Mouse (Mus musculus): Measurements from ENCODE around the gene BC048679.

BC048679 gene

DNA sequence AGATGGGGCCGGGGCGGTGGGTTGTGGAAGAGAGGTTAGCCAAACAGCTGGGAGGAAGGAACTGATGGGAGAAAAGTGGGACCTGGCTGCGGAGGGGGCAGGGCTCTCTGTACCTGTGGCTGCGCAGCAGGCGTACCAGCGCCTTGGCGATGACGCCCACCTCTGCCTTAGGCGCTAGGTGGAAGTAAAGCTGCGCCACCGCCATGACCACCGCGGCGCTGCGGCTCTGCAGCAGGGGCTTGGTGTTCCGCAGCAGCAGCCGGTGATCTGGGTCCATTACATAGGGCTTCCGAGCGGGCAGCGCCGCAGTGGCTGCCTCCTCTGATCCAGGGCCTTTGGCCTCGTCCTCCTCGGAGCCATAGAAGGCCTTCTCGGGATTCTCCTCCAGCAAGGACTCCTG is 21.2 kb downstream of the BC048679 start:
- DNase-seq (ENCODE audit: low spot score) = peak; percentile 66

DNA sequence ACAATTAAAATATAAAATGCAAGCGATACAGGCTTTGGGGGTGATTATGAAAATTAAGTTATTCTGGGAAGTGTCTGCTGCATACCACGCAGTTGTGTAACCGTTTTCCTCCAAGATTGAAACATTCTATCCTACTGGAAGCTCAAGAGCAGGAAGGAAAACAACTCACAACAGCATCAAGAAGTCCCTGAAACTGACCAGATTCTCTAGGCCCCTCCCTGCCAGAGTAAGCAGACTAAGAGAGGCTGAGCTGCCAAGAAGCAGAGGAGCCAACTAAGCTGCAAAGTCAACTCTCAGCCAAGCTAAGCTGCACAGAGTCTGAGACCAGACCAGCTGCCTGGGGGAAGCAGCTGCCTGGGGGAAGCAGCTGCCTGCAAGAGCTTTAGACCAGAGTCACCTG is 22.9 kb downstream of the BC048679 start:
- no peak for DNase-seq (ENCODE audit: low spot score)

DNA sequence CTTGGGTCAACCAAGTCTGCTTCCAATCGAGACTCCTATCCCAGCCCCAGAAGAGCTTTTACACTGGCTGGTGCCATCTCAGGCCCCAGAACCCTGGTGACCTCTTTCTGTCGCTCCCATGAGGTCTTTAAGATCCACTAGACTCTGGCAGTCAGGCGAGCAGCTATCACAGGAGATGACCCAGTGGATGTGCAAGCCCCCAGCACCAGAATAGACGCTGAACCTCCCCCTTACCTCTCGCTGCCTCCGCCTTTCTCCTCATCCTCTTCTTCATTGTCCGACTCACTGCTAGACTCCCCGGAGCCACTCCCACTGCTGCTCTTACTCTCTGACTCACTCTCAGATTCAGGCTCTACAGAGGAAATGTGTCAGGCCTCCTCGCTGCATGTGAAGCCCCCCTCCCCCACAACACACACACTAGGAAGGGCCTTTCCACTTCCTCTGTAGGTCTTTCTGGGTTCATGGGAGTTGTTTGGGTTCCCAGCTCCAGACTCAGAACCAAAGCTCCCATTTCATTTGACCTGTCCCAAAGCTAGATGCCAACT is 33.1 kb downstream of the BC048679 start:
- no peak for DNase-seq (ENCODE audit: low spot score)

DNA sequence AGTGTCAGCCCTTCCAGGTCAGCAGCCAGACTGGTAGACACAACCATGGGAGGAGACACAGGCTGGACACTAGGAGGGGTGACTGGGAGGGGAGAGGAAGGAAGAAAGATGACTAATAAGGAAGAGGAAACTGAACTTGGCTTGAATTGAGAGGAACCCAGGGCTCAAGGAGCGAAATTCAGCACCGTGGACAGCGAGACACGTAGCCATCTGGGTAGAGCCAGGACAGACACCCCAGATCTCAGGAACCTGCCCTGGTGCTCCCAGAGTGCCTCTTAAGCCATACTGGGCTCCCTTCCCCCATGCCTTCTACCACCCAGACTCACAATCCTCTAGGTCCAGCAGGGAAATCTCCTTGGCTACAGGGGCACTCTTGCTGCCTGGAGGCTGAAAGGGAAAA is 34.0 kb downstream of the BC048679 start:
- peak; percentile 90 for DNase-seq (ENCODE audit: low spot score)

DNA sequence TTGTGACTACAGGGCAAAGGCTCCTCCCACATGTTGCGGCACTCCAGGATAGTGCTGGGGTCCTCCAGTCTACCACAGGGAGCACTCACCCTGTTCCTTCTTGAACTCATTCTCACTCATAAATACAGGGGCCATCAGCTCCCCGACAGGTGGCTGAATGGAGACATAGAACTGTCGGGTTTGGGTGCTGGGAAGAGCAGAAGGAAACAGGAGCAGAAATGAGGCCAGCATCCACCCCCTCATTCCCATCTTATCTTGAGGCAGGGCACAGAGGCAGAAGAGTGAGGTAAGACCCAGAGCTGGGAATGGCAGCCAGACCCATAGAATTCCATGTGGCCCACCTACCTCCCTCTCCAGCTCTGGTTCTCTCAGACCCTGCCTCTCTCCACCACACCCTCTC is 35.3 kb downstream of the BC048679 start:
- DNase-seq (ENCODE audit: low spot score) = no peak

DNA sequence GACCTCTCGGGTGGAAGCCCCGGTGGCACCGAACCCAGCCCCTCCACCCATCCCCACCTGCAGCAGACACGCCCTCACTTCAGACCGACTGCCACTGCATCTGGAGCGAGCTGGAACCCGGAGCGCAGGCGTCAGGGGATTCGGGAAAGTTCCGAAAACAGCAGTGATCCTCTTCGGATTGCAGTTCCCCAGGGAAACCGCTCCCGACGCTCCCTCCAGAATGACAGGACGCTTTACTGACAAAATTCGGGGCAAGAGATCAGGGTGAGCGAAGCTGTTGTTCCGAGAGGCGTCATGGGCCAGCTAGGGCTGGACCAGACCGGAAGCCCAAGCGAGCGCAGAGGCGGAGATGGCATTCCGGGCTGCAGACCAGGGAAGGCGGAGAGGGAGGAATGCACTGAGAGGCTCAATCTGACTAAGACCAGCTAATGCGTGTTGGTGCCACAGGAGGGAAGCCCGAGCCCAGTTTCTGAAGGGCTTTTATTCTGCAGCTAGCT is 42.9 kb downstream of the BC048679 start, which contains the start of gene Cpeb1:
Gene Cpeb1 (minus strand): TSS at position 311 of the 497 bp plus-strand sequence.
- peak; percentile 70 for DNase-seq (ENCODE audit: low spot score)

DNA sequence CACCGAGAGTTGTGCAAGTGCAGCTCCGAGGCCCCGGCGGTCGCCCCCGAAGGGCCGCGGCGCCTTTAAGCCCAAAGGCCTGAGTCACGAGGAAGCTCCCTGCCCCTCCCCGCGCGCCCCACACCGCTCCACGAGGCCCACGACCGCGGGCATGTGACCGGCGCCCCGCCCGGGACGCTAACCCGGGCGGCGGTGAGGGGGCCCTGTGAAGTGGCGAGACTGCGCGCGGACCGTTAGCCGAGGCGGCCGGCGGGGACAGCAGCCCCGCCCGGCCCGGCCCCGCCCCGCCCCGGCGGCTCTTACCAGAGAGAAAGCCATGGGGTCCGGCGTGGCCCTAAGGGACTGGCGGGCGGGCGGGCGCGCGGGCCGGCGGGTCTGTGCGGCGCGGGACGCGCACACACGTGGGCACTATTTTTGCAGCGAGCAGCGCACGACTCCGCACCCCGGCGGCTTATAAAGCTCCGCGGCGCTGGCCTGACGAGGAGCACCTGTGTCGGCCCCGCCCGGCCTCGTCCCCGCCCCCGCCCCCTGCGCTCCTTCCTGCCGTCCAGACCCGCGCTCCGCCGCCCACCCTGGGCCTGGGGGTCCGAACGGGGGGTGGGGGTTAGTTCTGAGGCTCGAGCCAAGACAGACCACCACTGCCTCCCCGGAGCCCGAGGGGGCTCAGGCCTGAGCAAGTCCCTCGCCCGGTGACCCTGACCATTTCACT is 43.6 kb downstream of the BC048679 start:
- DNase-seq (ENCODE audit: low spot score) = no peak

DNA sequence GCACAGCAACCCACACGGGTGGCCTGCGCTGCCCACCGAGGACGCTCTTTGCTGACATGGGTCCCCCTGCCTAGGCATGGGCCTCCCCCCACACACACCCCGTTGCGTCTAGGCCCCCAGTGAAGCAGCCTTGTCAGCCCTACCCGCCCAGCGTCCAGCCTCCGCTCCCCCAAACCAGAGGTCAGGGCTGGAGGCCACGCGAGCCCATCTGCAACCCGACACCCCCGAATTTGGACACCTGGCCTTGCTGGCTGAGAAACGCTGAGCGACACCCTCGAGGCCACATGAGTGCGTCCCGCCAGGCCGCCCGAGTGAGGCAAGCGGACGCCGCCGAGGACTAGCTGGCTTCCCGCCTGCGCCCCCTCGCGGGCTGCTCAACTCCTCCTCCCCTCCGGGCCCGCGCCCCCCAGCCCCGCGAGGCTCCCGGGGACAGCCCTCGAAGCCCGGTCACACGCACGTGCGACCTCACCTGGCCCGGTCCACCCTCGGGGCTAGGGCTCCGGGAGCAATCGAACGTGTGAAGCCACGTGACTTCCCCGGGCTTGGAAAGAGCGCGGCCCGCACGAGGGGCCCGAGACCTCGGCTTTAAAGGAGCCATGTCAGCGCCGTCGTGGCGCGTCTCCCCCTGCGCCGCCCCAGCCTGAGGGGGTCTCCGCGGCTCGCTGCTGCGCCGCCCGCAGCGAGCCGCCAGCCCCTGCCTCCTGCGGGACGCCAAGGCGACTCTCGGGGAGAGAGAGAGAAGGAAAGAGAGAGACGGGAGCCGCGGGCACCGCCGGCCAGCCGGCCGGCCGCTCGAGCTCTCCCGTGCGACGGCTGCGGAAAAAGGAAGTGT is 44.4 kb downstream of the BC048679 start:
- peak; percentile 61 for DNase-seq (ENCODE audit: low spot score)

DNA sequence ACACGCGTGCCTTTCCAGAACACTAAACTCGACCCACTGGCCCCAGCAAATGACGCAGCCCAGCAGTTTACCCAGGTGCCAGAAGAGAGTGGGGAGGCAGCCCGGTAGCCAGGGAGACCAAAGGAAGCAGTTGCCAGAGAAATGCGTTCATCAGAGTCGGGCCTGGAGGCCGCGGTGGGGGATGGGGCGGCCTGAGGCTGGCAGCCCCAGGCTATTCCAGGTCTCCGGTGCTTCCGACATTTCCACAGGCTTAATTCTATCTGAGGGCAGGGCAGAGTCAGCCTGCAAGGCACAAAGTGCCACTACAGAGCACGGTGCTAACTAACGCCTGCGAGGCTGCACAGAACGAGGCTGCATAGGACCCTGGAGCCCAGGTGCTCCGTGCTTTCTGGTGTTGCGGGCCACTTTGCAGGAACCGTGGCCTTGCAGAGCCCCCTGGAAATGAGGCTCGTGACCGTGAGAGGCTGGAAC is 45.1 kb downstream of the BC048679 start:
- DNase-seq (ENCODE audit: low spot score) = peak; percentile 33
